Mouse (Mus musculus) heart, adult 2 months (tissue): ENCODE results near the gene Tfap2c. TPM values are rescaled to one million over a fixed set of nuclear protein-coding genes. Genes with fewer than 3 reads are reported as not detected.

Source experiments
- DNase-seq, 2 experiments: peaks; one replicate each; pipeline ENCODE4 v3.0.0; 2021
- H3K27ac ChIP-seq: fragments of 200-600 bp; 2 replicates; pipeline ENCODE4 v1.8.1; 2022
- H3K27me3 ChIP-seq: fragments of 200-500 bp; 2 replicates; pipeline ENCODE4 v1.6.1; 2012; ENCODE audit warnings: mild to moderate bottlenecking, low read length, inconsistent platforms, mixed read lengths; ENCODE audit not compliant: control insufficient read depth, insufficient read depth
- H3K36me3 ChIP-seq: fragments of 200-500 bp; 2 replicates; pipeline ENCODE4 v1.6.1; 2012; ENCODE audit warnings: low read length, inconsistent platforms; ENCODE audit not compliant: control insufficient read depth, insufficient read depth
- H3K4me1 ChIP-seq: fragments of 200-500 bp; 2 replicates; pipeline ENCODE4 v1.6.1; 2011; ENCODE audit warnings: low read length; ENCODE audit not compliant: control insufficient read depth, insufficient read depth
- H3K4me3 ChIP-seq: fragments of 200-600 bp; 2 replicates; pipeline ENCODE4 v1.8.1; 2022
- H3K79me2 ChIP-seq: fragments of 200-500 bp; replicated peaks from 2 replicates; pipeline ENCODE4 v1.6.1; 2012; ENCODE audit warnings: mild to moderate bottlenecking, inconsistent platforms, low read length, moderate library complexity, mixed read lengths; ENCODE audit not compliant: control insufficient read depth, insufficient read depth
- H3K9ac ChIP-seq: fragments of 200-500 bp; 2 replicates; pipeline ENCODE4 v1.6.1; 2012; ENCODE audit warnings: low read depth, mild to moderate bottlenecking, control low read depth, inconsistent platforms, low read length, mixed read lengths
- CTCF ChIP-seq: fragments of 200-600 bp; IDR thresholded peaks from 2 replicates; pipeline ENCODE4 v1.8.1; 2022; ENCODE audit warnings: antibody characterized with exemption, mild to moderate bottlenecking, moderate library complexity
- EP300 ChIP-seq: fragments of 200-500 bp; IDR thresholded peaks from 2 replicates; pipeline ENCODE4 v1.6.1; 2011; ENCODE audit warnings: low read depth, low read length, control low read depth; ENCODE audit not compliant: insufficient read depth
- POLR2A ChIP-seq: fragments of 200-500 bp; IDR thresholded peaks from 2 replicates; pipeline ENCODE4 v1.6.1; 2011; ENCODE audit warnings: mild to moderate bottlenecking, low read depth, low read length, control low read depth; ENCODE audit not compliant: insufficient read depth
- WGBS: fragments of 180-500 bp; shearing (Covaris S2); methylation state at CpG from one replicate; pipeline ENCODE4 v1.1.7; 2018; 5-methylcytosine and 5-hydroxymethylcytosine counted together
- intact Hi-C: fragments of 180-260 bp; cut with DNase I; formaldehyde crosslinking; loops from one replicate; pipeline ENCODE4 v1.15.1; 2025
- polyA plus RNA-seq: library from polyadenylated mRNA; depleted of rRNA; stranded (reverse); fragments of >200 nt; gene quantifications from 2 replicates; pipeline ENCODE4 v1.2.3, GENCODE M21; 2012
- total RNA-seq, 2 experiments: library from RNA; stranded (reverse); gene quantifications; 2 replicates each; pipeline ENCODE4 v1.2.3; 2021

The Tfap2c gene
- total and polyA plus RNA-seq, 3 experiments = not detected

DNA sequence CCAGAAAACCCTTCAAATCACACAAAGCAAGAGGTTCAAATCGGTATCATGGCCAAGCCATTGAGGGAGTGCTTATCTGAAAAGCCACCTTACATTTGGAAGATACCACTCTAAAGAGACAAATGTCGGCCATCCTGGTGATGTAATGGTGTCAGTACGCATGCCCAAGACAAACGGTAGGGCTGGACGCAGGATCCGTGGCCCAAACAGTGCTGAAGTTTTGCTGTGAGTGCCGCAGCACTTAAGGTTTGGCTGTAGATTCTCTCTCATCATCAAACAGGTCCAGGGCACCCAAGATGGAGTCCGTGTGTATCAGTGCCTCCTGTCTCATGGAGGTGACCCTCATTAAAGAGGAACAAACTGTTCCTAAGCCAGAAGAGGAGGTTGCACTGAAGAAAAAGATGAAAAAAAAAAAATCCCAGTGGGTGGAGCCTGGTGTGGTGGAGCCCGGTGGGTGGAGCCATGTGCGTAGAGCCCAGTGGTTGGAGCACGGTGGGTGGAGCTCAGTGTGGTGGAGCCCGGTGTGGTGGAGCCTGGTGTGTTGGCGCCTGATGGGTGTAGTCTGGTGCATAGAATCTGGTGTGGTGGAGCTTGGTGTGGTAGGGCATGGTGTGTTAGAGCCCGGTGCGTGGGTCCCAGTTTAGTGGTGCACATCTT lies 39.2 kb upstream of the Tfap2c start:
- no peak overlapping the region for H3K4me3 ChIP-seq
- intact Hi-C loops = no loop called here
- TF ChIP-seq EP300 (no peak), POLR2A (no peak), CTCF (no peak)
- no peaks in the 10 kb centered on the region for H3K4me1 ChIP-seq
- no peaks in the 10 kb centered on the region for H3K36me3 ChIP-seq
- H3K27me3 ChIP-seq = no peaks in the 10 kb centered on the region; the same call in 1 of the 2 replicates
- 85% methylated on average over 15 of the region's 15 CpGs for WGBS
- no peak for DNase-seq
- H3K27ac ChIP-seq = no peak overlapping the region
- no peaks in the 10 kb centered on the region for H3K79me2 ChIP-seq
- no peak overlapping the region for H3K9ac ChIP-seq

DNA sequence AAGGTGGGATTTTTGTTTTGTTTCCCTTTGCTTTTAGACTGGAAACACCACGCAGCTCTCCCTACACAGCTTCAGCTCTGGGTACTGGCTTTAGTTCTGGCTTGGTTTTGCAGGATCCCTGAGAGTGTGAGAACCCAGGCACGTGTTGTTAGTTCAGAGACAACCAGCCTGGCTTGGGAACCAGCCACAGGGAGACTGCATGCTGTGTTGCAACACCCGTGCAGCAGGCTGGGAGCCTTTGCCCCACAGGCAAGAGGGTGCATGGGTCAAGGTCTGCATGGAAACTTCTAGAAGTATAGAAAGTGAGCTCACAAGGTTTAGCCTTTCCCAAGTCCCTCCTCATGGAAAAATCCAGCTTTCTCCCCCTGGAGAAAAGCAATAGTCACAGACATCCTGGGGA lies 38.5 kb upstream of the Tfap2c start:
- no peaks in the 10 kb centered on the region; the same call in 1 of the 2 replicates for H3K27me3 ChIP-seq
- no peak for DNase-seq
- intact Hi-C loops = no loop called here
- H3K27ac ChIP-seq = no peak overlapping the region
- no peaks in the 10 kb centered on the region for H3K4me1 ChIP-seq
- TF ChIP-seq POLR2A (no peak), CTCF (no peak), EP300 (no peak)
- H3K36me3 ChIP-seq = no peaks in the 10 kb centered on the region
- H3K4me3 ChIP-seq = no peak overlapping the region
- WGBS = 48% methylated on average over 3 of the region's 3 CpGs
- H3K9ac ChIP-seq = no peak overlapping the region
- H3K79me2 ChIP-seq = no peaks in the 10 kb centered on the region

DNA sequence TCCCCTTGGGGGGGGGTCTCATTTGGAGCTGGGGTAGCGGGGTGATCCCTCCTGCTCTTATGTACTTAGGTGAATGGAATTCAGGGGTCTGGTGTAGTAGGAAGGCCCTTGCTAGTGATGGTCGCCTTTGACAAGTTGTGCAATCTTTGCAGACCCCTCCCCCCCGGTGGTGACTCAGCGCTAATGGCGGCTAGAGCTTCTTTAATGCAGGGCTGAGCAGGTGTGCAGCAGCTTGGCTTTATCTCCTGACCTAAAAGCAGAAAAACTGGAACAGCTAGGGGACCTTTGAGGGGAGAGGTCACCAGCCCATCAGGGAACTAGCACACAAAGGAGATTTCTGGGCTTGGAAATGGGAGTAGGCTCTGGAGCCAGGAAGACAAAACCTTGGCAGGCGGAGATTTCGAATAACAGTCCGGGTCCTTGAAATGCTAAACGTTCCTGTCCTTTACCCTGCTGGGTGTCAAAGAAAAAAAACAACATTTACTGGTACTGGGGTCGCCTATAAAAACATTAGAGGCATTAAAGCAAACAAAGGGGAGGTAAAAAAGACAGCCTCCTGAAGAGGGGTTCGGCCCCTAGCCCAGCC lies 32.9 kb upstream of the Tfap2c start:
- intact Hi-C loops = no loop called here
- H3K9ac ChIP-seq = no peak overlapping the region
- no peaks in the 10 kb centered on the region for H3K4me1 ChIP-seq
- H3K4me3 ChIP-seq = no peak overlapping the region
- no peaks in the 10 kb centered on the region for H3K36me3 ChIP-seq
- H3K27me3 ChIP-seq = peaks cover 3% of the 10 kb centered on the region; the same call in 1 of the 2 replicates
- no peak for DNase-seq
- TF ChIP-seq EP300 (no peak), CTCF (no peak), POLR2A (no peak)
- no peaks in the 10 kb centered on the region for H3K79me2 ChIP-seq
- no peak overlapping the region for H3K27ac ChIP-seq
- WGBS = 34% methylated on average over 11 of the region's 11 CpGs

DNA sequence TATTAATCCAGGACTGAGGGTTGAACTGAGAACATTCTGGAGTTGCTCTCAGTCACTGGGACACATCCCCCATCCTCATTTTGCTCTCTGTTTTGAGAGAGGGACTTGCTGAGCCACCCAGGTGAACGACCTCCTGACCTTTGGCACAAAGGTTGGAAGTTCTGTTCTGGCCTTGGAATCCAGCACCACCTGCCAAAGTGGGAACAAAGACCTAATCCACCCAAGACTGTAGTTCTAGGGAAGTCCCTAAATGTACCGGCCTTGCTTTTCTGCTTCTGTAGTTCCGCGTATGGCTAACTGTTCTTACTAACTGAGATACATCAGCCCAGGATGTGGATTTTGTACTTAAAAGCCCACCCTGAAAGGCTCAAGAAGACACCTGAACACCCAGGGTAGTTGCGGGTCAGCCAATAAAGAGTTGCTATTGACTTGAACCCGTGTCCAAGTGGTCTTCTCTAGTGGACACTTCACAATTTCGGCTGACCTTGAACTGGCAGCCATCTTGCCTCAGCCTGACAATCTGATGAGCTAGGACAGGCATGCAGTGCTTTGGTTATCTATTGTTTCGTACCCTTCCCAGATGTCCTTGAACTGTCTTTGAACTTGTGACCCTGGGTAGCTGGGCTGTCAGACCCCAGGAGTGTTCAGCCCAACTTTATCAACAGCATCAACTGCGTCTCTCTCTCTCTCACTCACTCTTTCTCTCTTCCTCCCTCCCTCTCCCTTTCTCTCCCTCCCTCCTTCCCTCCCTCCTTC lies 28.6 kb upstream of the Tfap2c start:
- intact Hi-C loops = no loop called here
- H3K36me3 ChIP-seq = no peaks in the 10 kb centered on the region
- no peak overlapping the region for H3K27ac ChIP-seq
- DNase-seq = no peak
- H3K4me3 ChIP-seq = no peak overlapping the region
- WGBS = 82% methylated on average over 9 of the region's 9 CpGs
- no peak overlapping the region for H3K9ac ChIP-seq
- H3K27me3 ChIP-seq = peaks cover 3% of the 10 kb centered on the region; the same call in 1 of the 2 replicates
- no peaks in the 10 kb centered on the region for H3K79me2 ChIP-seq
- no peaks in the 10 kb centered on the region for H3K4me1 ChIP-seq
- TF ChIP-seq CTCF (no peak), POLR2A (no peak)

DNA sequence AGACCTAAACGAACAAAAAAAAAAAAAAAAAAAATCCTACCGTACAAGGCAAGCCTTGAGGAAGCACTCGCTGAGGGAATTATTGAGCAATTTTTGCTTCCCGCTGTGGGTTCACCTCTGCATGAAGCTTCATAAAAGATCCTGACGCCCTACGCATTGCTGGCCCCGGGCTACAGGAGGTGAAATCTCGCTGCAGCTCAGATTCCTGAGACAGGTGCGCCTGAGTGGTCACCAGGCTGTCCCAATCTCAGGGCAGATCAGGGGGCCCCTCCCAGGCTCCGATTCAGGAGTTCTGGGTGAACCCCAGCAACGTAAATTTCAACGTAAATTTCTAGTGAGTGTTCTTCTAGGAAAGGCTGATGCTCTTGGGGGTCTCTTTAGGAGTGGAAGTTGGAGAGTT lies 26.9 kb upstream of the Tfap2c start:
- Histone ChIP-seq H3K9ac (no peak overlapping the region), H3K27ac (no peak overlapping the region), H3K36me3 (no peaks in the 10 kb centered on the region), H3K27me3 (peaks cover 2% of the 10 kb centered on the region; the same call in 1 of the 2 replicates), H3K4me3 (no peak overlapping the region), H3K79me2 (no peaks in the 10 kb centered on the region), H3K4me1 (no peaks in the 10 kb centered on the region)
- intact Hi-C loops = no loop called here
- no peak for TF ChIP-seq POLR2A
- no peak for TF ChIP-seq EP300
- TF ChIP-seq CTCF = no peak
- WGBS = 82% methylated on average over 12 of the region's 12 CpGs
- no peak for DNase-seq

DNA sequence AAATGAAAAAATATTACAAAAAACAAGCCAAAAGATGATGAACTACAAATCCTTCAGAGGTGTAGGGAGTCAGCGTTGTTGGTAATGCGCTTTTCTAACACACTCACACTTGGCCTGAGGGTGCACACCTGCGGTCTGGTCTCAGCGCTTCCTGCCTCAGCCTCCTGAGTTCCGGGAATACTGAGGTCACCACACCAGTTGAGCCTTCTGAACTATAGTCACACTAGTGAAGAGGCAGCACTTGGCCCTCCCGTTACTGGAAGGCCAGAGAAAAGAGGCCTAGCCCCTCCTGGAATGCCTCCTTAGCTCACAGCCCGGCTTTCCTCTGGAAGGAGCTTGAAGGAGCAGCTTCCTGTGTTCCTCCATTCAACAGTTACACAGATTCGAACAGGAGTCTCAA lies 22.2 kb upstream of the Tfap2c start:
- WGBS = 76% methylated on average over 8 of the region's 8 CpGs
- Histone ChIP-seq H3K4me1 (no peaks in the 10 kb centered on the region), H3K27me3 (no peaks in the 10 kb centered on the region), H3K36me3 (no peaks in the 10 kb centered on the region), H3K4me3 (no peak overlapping the region), H3K79me2 (no peaks in the 10 kb centered on the region), H3K27ac (no peak overlapping the region), H3K9ac (no peak overlapping the region)
- TF ChIP-seq CTCF (no peak), EP300 (no peak), POLR2A (no peak)
- intact Hi-C loops = no loop called here
- no peak for DNase-seq
